Mouse (Mus musculus): ENCODE measurements around the gene Efna2. TPM values are rescaled to one million over a fixed set of nuclear protein-coding genes. Genes with fewer than 3 reads are reported as not detected.

The Efna2 gene
- polyA plus RNA-seq, 1 experiment from 2014 or later, result 42.3 TPM

- no peak for ATAC-seq (replicated peaks; ENCODE audit: insufficient number of reproducible peaks, low FRiP score, low TSS enrichment, low read depth)
- Histone ChIP-seq H3K4me3 (ENCODE audit: low read depth, low read length) (no peak overlapping the region), H3K27me3 (ENCODE audit: control insufficient read depth, insufficient read depth, low read length) (no peaks in the 10 kb centered on the region), H3K36me3 (replicated peaks; ENCODE audit: control insufficient read depth, insufficient read depth, low read depth, low read length) (no peaks in the 10 kb centered on the region; the same call in 1 of the 2 replicates), H3K4me1 (ENCODE audit: control insufficient read depth, insufficient read depth, low read length) (peaks cover 2% of the 10 kb centered on the region; the same call in 1 of the 2 replicates), H3K9ac (replicated peaks; ENCODE audit: low read length) (no peak overlapping the region), H3K9me3 (replicated peaks; ENCODE audit: control insufficient read depth, low read length) (no peaks in the 10 kb centered on the region), H3K27ac (replicated peaks; ENCODE audit: low read depth, low read length) (no peak overlapping the region), H3K4me2 (ENCODE audit: low read depth, low read length) (no peak overlapping the region)
- WGBS, result 93% methylated on average over 7 of the region's 7 CpGs
- DNase-seq (ENCODE audit: low spot score), result no peak
Observed at GRCm38 (mm10) chr10:80182547-80182946, 3.3 kb downstream of the Efna2 start.

GRCm38 (mm10) chr10:80186649-80187048, 7.4 kb downstream of the Efna2 start:
- 0 out of 2 replicates have a peak, but pooled peaks cover 2% of the 10 kb centered on the region for H3K4me1 ChIP-seq (ENCODE audit: control insufficient read depth, insufficient read depth, low read length)
- H3K4me3 ChIP-seq (ENCODE audit: low read depth, low read length), result no peak overlapping the region
- H3K9me3 ChIP-seq (replicated peaks; ENCODE audit: control insufficient read depth, low read length), result no peaks in the 10 kb centered on the region
- ATAC-seq (replicated peaks; ENCODE audit: insufficient number of reproducible peaks, low FRiP score, low TSS enrichment, low read depth), result no peak
- H3K9ac ChIP-seq (replicated peaks; ENCODE audit: low read length), result no peak overlapping the region
- peaks cover 25% of the 10 kb centered on the region for H3K27me3 ChIP-seq (ENCODE audit: control insufficient read depth, insufficient read depth, low read length)
- peaks cover 2% of the 10 kb centered on the region; the same call in 1 of the 2 replicates for H3K36me3 ChIP-seq (replicated peaks; ENCODE audit: control insufficient read depth, insufficient read depth, low read depth, low read length)
- no peak overlapping the region for H3K4me2 ChIP-seq (ENCODE audit: low read depth, low read length)
- no peak for DNase-seq (ENCODE audit: low spot score)
- 37% methylated on average over 26 of the region's 27 CpGs for WGBS
- H3K27ac ChIP-seq (replicated peaks; ENCODE audit: low read depth, low read length), result no peak overlapping the region

- Histone ChIP-seq H3K4me1 (ENCODE audit: control insufficient read depth, insufficient read depth, low read length) (0 out of 2 replicates have a peak, but pooled peaks cover 2% of the 10 kb centered on the region), H3K36me3 (replicated peaks; ENCODE audit: control insufficient read depth, insufficient read depth, low read depth, low read length) (peaks cover 2% of the 10 kb centered on the region; the same call in 1 of the 2 replicates), H3K4me2 (ENCODE audit: low read depth, low read length) (no peak overlapping the region), H3K9ac (replicated peaks; ENCODE audit: low read length) (no peak overlapping the region), H3K9me3 (replicated peaks; ENCODE audit: control insufficient read depth, low read length) (no peaks in the 10 kb centered on the region), H3K27me3 (ENCODE audit: control insufficient read depth, insufficient read depth, low read length) (peaks cover 28% of the 10 kb centered on the region), H3K27ac (replicated peaks; ENCODE audit: low read depth, low read length) (no peak overlapping the region), H3K4me3 (ENCODE audit: low read depth, low read length) (no peak overlapping the region)
- WGBS, result 92% methylated on average over 10 of the region's 10 CpGs
- DNase-seq (ENCODE audit: low spot score) (no peak), ATAC-seq (replicated peaks; ENCODE audit: insufficient number of reproducible peaks, low FRiP score, low TSS enrichment, low read depth) (no peak)
Observed at GRCm38 (mm10) chr10:80187739-80188138, 8.5 kb downstream of the Efna2 start.

- no peak overlapping the region for H3K9ac ChIP-seq (replicated peaks; ENCODE audit: low read length)
- peaks cover 2% of the 10 kb centered on the region; the same call in 1 of the 2 replicates for H3K36me3 ChIP-seq (replicated peaks; ENCODE audit: control insufficient read depth, insufficient read depth, low read depth, low read length)
- no peak for ATAC-seq (replicated peaks; ENCODE audit: insufficient number of reproducible peaks, low FRiP score, low TSS enrichment, low read depth)
- H3K27ac ChIP-seq (replicated peaks; ENCODE audit: low read depth, low read length), result no peak overlapping the region
- H3K4me1 ChIP-seq (ENCODE audit: control insufficient read depth, insufficient read depth, low read length), result 0 out of 2 replicates have a peak, but pooled peaks cover 2% of the 10 kb centered on the region
- no peak overlapping the region for H3K4me3 ChIP-seq (ENCODE audit: low read depth, low read length)
- no peak for DNase-seq (ENCODE audit: low spot score)
- no peaks in the 10 kb centered on the region for H3K9me3 ChIP-seq (replicated peaks; ENCODE audit: control insufficient read depth, low read length)
- H3K27me3 ChIP-seq (ENCODE audit: control insufficient read depth, insufficient read depth, low read length), result peaks cover 28% of the 10 kb centered on the region
- 72% methylated on average over 15 of the region's 15 CpGs for WGBS
- no peak overlapping the region for H3K4me2 ChIP-seq (ENCODE audit: low read depth, low read length)
Observed at GRCm38 (mm10) chr10:80188453-80189024, 9.3 kb downstream of the Efna2 start.

- peak overlapping the region; percentile 59 for H3K9ac ChIP-seq (replicated peaks; ENCODE audit: low read length)
- H3K4me2 ChIP-seq (ENCODE audit: low read depth, low read length), result peak overlapping the region; percentile 78
- H3K4me3 ChIP-seq (ENCODE audit: low read depth, low read length), result peak overlapping the region; percentile 36
- no peak for DNase-seq (ENCODE audit: low spot score)
- H3K27ac ChIP-seq (replicated peaks; ENCODE audit: low read depth, low read length), result no peak overlapping the region
- WGBS, result 4% methylated on average over 21 of the region's 21 CpGs
- peaks cover 28% of the 10 kb centered on the region for H3K27me3 ChIP-seq (ENCODE audit: control insufficient read depth, insufficient read depth, low read length)
- 0 out of 2 replicates have a peak, but pooled peaks cover 2% of the 10 kb centered on the region for H3K4me1 ChIP-seq (ENCODE audit: control insufficient read depth, insufficient read depth, low read length)
- no peaks in the 10 kb centered on the region for H3K9me3 ChIP-seq (replicated peaks; ENCODE audit: control insufficient read depth, low read length)
- no peak for ATAC-seq (replicated peaks; ENCODE audit: insufficient number of reproducible peaks, low FRiP score, low TSS enrichment, low read depth)
- H3K36me3 ChIP-seq (replicated peaks; ENCODE audit: control insufficient read depth, insufficient read depth, low read depth, low read length), result peaks cover 2% of the 10 kb centered on the region; the same call in 1 of the 2 replicates
Observed at GRCm38 (mm10) chr10:80189999-80190398, 10.7 kb downstream of the Efna2 start.

GRCm38 (mm10) chr10:80190491-80191051, 11.3 kb downstream of the Efna2 start:
- peak; percentile 54 for DNase-seq (ENCODE audit: low spot score)
- Histone ChIP-seq H3K27ac (replicated peaks; ENCODE audit: low read depth, low read length) (no peak overlapping the region), H3K27me3 (ENCODE audit: control insufficient read depth, insufficient read depth, low read length) (peaks cover 28% of the 10 kb centered on the region), H3K9ac (replicated peaks; ENCODE audit: low read length) (peak overlapping the region; percentile 59), H3K4me1 (ENCODE audit: control insufficient read depth, insufficient read depth, low read length) (0 out of 2 replicates have a peak, but pooled peaks cover 2% of the 10 kb centered on the region), H3K4me3 (ENCODE audit: low read depth, low read length) (peak overlapping the region; percentile 36), H3K36me3 (replicated peaks; ENCODE audit: control insufficient read depth, insufficient read depth, low read depth, low read length) (peaks cover 2% of the 10 kb centered on the region; the same call in 1 of the 2 replicates), H3K9me3 (replicated peaks; ENCODE audit: control insufficient read depth, low read length) (no peaks in the 10 kb centered on the region), H3K4me2 (ENCODE audit: low read depth, low read length) (peak overlapping the region; percentile 78)
- ATAC-seq (replicated peaks; ENCODE audit: insufficient number of reproducible peaks, low FRiP score, low TSS enrichment, low read depth), result peak; percentile 46; the same call in 1 of the 2 replicates
- under 1% methylated on average over 48 of the region's 48 CpGs for WGBS

GRCm38 (mm10) chr10:80193976-80194375, 14.7 kb downstream of the Efna2 start:
- no peak for ATAC-seq (replicated peaks; ENCODE audit: insufficient number of reproducible peaks, low FRiP score, low TSS enrichment, low read depth)
- Histone ChIP-seq H3K4me2 (ENCODE audit: low read depth, low read length) (no peak overlapping the region), H3K9me3 (replicated peaks; ENCODE audit: control insufficient read depth, low read length) (no peaks in the 10 kb centered on the region), H3K4me1 (ENCODE audit: control insufficient read depth, insufficient read depth, low read length) (0 out of 2 replicates have a peak, but pooled peaks cover 2% of the 10 kb centered on the region), H3K27me3 (ENCODE audit: control insufficient read depth, insufficient read depth, low read length) (peaks cover 22% of the 10 kb centered on the region), H3K4me3 (ENCODE audit: low read depth, low read length) (no peak overlapping the region), H3K27ac (replicated peaks; ENCODE audit: low read depth, low read length) (no peak overlapping the region), H3K36me3 (replicated peaks; ENCODE audit: control insufficient read depth, insufficient read depth, low read depth, low read length) (peaks cover 2% of the 10 kb centered on the region; the same call in 1 of the 2 replicates), H3K9ac (replicated peaks; ENCODE audit: low read length) (no peak overlapping the region)
- no peak for DNase-seq (ENCODE audit: low spot score)
- 77% methylated on average over 6 of the region's 6 CpGs for WGBS

- no peaks in the 10 kb centered on the region for H3K9me3 ChIP-seq (replicated peaks; ENCODE audit: control insufficient read depth, low read length)
- DNase-seq (ENCODE audit: low spot score) (no peak), ATAC-seq (replicated peaks; ENCODE audit: insufficient number of reproducible peaks, low FRiP score, low TSS enrichment, low read depth) (no peak)
- H3K9ac ChIP-seq (replicated peaks; ENCODE audit: low read length), result 0 out of 2 replicates have a peak overlapping the region, but pooled peaks have one; percentile 9
- 0 out of 2 replicates have a peak, but pooled peaks cover 2% of the 10 kb centered on the region for H3K4me1 ChIP-seq (ENCODE audit: control insufficient read depth, insufficient read depth, low read length)
- no peak overlapping the region for H3K27ac ChIP-seq (replicated peaks; ENCODE audit: low read depth, low read length)
- WGBS, result 43% methylated on average over 8 of the region's 8 CpGs
- H3K27me3 ChIP-seq (ENCODE audit: control insufficient read depth, insufficient read depth, low read length), result peaks cover 19% of the 10 kb centered on the region
- no peak overlapping the region for H3K4me2 ChIP-seq (ENCODE audit: low read depth, low read length)
- no peak overlapping the region for H3K4me3 ChIP-seq (ENCODE audit: low read depth, low read length)
- no peaks in the 10 kb centered on the region for H3K36me3 ChIP-seq (replicated peaks; ENCODE audit: control insufficient read depth, insufficient read depth, low read depth, low read length)
Observed at GRCm38 (mm10) chr10:80194441-80194840, 15.2 kb downstream of the Efna2 start.

Measured in embryonic facial prominence, embryonic 11.5 days (tissue).